Mouse (Mus musculus) MEL-GATA-1-ER (cell line): ENCODE data around the gene Ap2m1.

Source experiments
- DNase-seq: peaks from one replicate; pipeline ENCODE4 v3.0.0-alpha.2; 2012; ENCODE audit warnings: low read depth; ENCODE audit errors: extremely low read depth

Ap2m1 gene

GRCm38 (mm10) chr16:20528779-20529178 is 6.5 kb upstream of the Ap2m1 start:
- peak; percentile 86 for DNase-seq

GRCm38 (mm10) chr16:20529375-20529774 is 5.9 kb upstream of the Ap2m1 start:
- no peak for DNase-seq

- DNase-seq: no peak
Observed at GRCm38 (mm10) chr16:20530941-20531340, 4.3 kb upstream of the Ap2m1 start.

- DNase-seq: no peak
Observed at GRCm38 (mm10) chr16:20534617-20535295, 522 bp upstream of the Ap2m1 start.

GRCm38 (mm10) chr16:20536081-20536665 is 895 bp downstream of the Ap2m1 start:
- DNase-seq: no peak

GRCm38 (mm10) chr16:20537071-20537471 is 1.8 kb downstream of the Ap2m1 start:
- no peak for DNase-seq

- DNase-seq: no peak
Observed at GRCm38 (mm10) chr16:20537601-20538320, 2.5 kb downstream of the Ap2m1 start.

- DNase-seq: peak; percentile 73
Observed at GRCm38 (mm10) chr16:20539649-20540048, 4.4 kb downstream of the Ap2m1 start.

- DNase-seq: no peak
Observed at GRCm38 (mm10) chr16:20540438-20540837, 5.2 kb downstream of the Ap2m1 start.

- no peak for DNase-seq
Observed at GRCm38 (mm10) chr16:20545696-20546095, 10.4 kb downstream of the Ap2m1 start.

- no peak for DNase-seq
Observed at GRCm38 (mm10) chr16:20547423-20547822, 12.1 kb downstream of the Ap2m1 start.

GRCm38 (mm10) chr16:20548096-20548948 is 13.0 kb downstream of the Ap2m1 start, which contains the start of gene Abcf3:
Gene Abcf3, plus strand, starts transcription at chr16:20548577.
- DNase-seq: peak; percentile 96

GRCm38 (mm10) chr16:20549161-20549560 is 13.9 kb downstream of the Ap2m1 start:
- no peak for DNase-seq

- no peak for DNase-seq
Observed at GRCm38 (mm10) chr16:20551691-20552090, 16.4 kb downstream of the Ap2m1 start.

GRCm38 (mm10) chr16:20552594-20552993 is 17.3 kb downstream of the Ap2m1 start:
- no peak for DNase-seq

GRCm38 (mm10) chr16:20555000-20555399 is 19.7 kb downstream of the Ap2m1 start:
- DNase-seq: no peak

GRCm38 (mm10) chr16:20557381-20557780 is 22.1 kb downstream of the Ap2m1 start:
- no peak for DNase-seq

GRCm38 (mm10) chr16:20565075-20565474 is 29.8 kb downstream of the Ap2m1 start:
- peak; percentile 18 for DNase-seq

GRCm38 (mm10) chr16:20589366-20589938 is 54.2 kb downstream of the Ap2m1 start, which contains the start of gene Vwa5b2:
Gene Vwa5b2, plus strand, starts transcription at chr16:20589471.
- DNase-seq: no peak

GRCm38 (mm10) chr16:20589939-20590679 is 54.8 kb downstream of the Ap2m1 start:
- no peak for DNase-seq
